Mouse (Mus musculus) ES-E14 (cell line): ENCODE measurements around the gene Calml3. TPM values are rescaled to one million over a fixed set of nuclear protein-coding genes. Genes with fewer than 3 reads are reported as not detected.

Experiments
- DNase-seq: peaks from one replicate; pipeline ENCODE4 v3.0.0-alpha.2; 2013; ENCODE audit warnings: low read depth, low spot score
- H3K27ac ChIP-seq: 2 replicates; pipeline ENCODE4 v1.5.1; 2012; ENCODE audit warnings: low read depth, mild to moderate bottlenecking, low read length, moderate library complexity, mixed read lengths; ENCODE audit not compliant: poor library complexity, insufficient read depth, severe bottlenecking
- H3K36me3 ChIP-seq: 2 replicates; pipeline ENCODE4 v1.6.1; 2012; ENCODE audit warnings: mild to moderate bottlenecking, low read length, moderate library complexity, mixed read lengths; ENCODE audit not compliant: control insufficient read depth, poor library complexity, insufficient read depth, severe bottlenecking
- H3K4me1 ChIP-seq, 2 experiments: fragments of 150-350 bp in 1 of 2; sonication (generic) in 1 of 2; 2 replicates each; pipeline ENCODE4 v1.6.1; 2012; ENCODE audit warnings: low read length in 2 of 2, mild to moderate bottlenecking in 1 of 2, mixed read lengths in 1 of 2; ENCODE audit not compliant: control insufficient read depth in 2 of 2, insufficient read depth in 2 of 2, poor library complexity in 1 of 2
- H3K4me3 ChIP-seq, 2 experiments: fragments of 150-350 bp in 1 of 2; sonication (generic) in 1 of 2; 2 replicates each; pipeline ENCODE4 v1.5.1; 2012; ENCODE audit warnings: low read length in 2 of 2, low read depth in 1 of 2, mild to moderate bottlenecking in 1 of 2, mixed read lengths in 1 of 2; ENCODE audit not compliant: insufficient read depth in 1 of 2, poor library complexity in 1 of 2, severe bottlenecking in 1 of 2
- H3K9ac ChIP-seq: 2 replicates; pipeline ENCODE4 v1.6.1; 2012; ENCODE audit warnings: low read depth, mild to moderate bottlenecking, low read length, mixed read lengths; ENCODE audit not compliant: poor library complexity, insufficient read depth, severe bottlenecking
- H3K9me3 ChIP-seq: fragments of 150-350 bp; sonication (generic); 2 replicates; pipeline ENCODE4 v1.6.1; 2012; ENCODE audit warnings: low read depth, mild to moderate bottlenecking, low read length; ENCODE audit not compliant: control insufficient read depth, insufficient read depth
- CHD2 ChIP-seq: IDR thresholded peaks from 2 replicates; pipeline ENCODE4 v1.6.1; 2014; ENCODE audit warnings: mild to moderate bottlenecking, low read depth, low read length, inconsistent platforms
- HCFC1 ChIP-seq: IDR thresholded peaks from 2 replicates; pipeline ENCODE4 v1.6.1; 2012; ENCODE audit warnings: low read length, inconsistent platforms, borderline replicate concordance; ENCODE audit not compliant: insufficient read depth
- MAFK ChIP-seq: IDR thresholded peaks from 2 replicates; pipeline ENCODE4 v1.6.1; 2014; ENCODE audit warnings: mild to moderate bottlenecking, low read depth, low read length, inconsistent platforms; ENCODE audit not compliant: insufficient read depth
- ZC3H11A ChIP-seq: IDR thresholded peaks from 2 replicates; pipeline ENCODE4 v1.6.1; 2012; ENCODE audit warnings: low read depth, mild to moderate bottlenecking, inconsistent platforms, low read length, borderline replicate concordance
- ZNF384 ChIP-seq: IDR thresholded peaks from 2 replicates; pipeline ENCODE4 v1.6.1; 2012; ENCODE audit warnings: low read depth, low read length, inconsistent platforms
- in situ Hi-C, 2 experiments: fragments of 600-800 bp; cut with MboI; formaldehyde crosslinking; loops; one replicate each; pipeline ENCODE4 v1.15.1; 2025; ENCODE audit warnings: low sequenced_read_pairs in 2 of 2, inconsistent platforms in 1 of 2; ENCODE audit not compliant: unreplicated experiment in 2 of 2
- total RNA-seq: library from RNA; depleted of rRNA; stranded (reverse); fragments of 300-350 nt; gene quantifications from 2 replicates; pipeline ENCODE4 v1.2.3, GENCODE M21; 2012

The Calml3 gene
- total RNA-seq, 1 experiment: not detected

- in situ Hi-C loops: no loop called here
- no peaks in the 10 kb centered on the region for H3K9me3 ChIP-seq
- H3K4me3 ChIP-seq: no peak overlapping the region
- no peak for DNase-seq
- no peak for TF ChIP-seq ZNF384
- no peak for TF ChIP-seq MAFK
- TF ChIP-seq CHD2: no peak
- no peaks in the 10 kb centered on the region for H3K4me1 ChIP-seq
- no peaks in the 10 kb centered on the region for H3K36me3 ChIP-seq
- H3K9ac ChIP-seq: no peak overlapping the region
- no peak overlapping the region for H3K27ac ChIP-seq
These were observed 25.3 kb downstream of the Calml3 start for GRCm38 (mm10) chr13:3778591-3779364.

- TF ChIP-seq ZC3H11A (no peak), HCFC1 (no peak), CHD2 (no peak), MAFK (no peak), ZNF384 (no peak)
- no peaks in the 10 kb centered on the region for H3K36me3 ChIP-seq
- H3K4me1 ChIP-seq: no peaks in the 10 kb centered on the region
- in situ Hi-C loops: no loop called here
- no peak for DNase-seq
- no peak overlapping the region for H3K4me3 ChIP-seq
- no peaks in the 10 kb centered on the region for H3K9me3 ChIP-seq
- H3K27ac ChIP-seq: no peak overlapping the region
- no peak overlapping the region for H3K9ac ChIP-seq
These were observed 26.8 kb downstream of the Calml3 start for GRCm38 (mm10) chr13:3777216-3777912.

- no peak overlapping the region for H3K4me3 ChIP-seq
- H3K9me3 ChIP-seq: no peaks in the 10 kb centered on the region
- H3K9ac ChIP-seq: no peak overlapping the region
- in situ Hi-C loops: no loop called here
- no peak overlapping the region for H3K27ac ChIP-seq
- no peak for DNase-seq
- no peaks in the 10 kb centered on the region for H3K36me3 ChIP-seq
- H3K4me1 ChIP-seq: no peaks in the 10 kb centered on the region
- TF ChIP-seq HCFC1 (no peak), MAFK (no peak), ZNF384 (no peak), CHD2 (no peak), ZC3H11A (no peak)
These were observed 27.7 kb downstream of the Calml3 start for GRCm38 (mm10) chr13:3776446-3776845.

GRCm38 (mm10) chr13:3774991-3775390 is 29.1 kb downstream of the Calml3 start:
- no peak overlapping the region for H3K27ac ChIP-seq
- in situ Hi-C loops: no loop called here
- no peaks in the 10 kb centered on the region for H3K4me1 ChIP-seq
- no peaks in the 10 kb centered on the region for H3K36me3 ChIP-seq
- no peak overlapping the region for H3K4me3 ChIP-seq
- H3K9me3 ChIP-seq: no peaks in the 10 kb centered on the region
- no peak for DNase-seq
- H3K9ac ChIP-seq: no peak overlapping the region
- TF ChIP-seq ZC3H11A (no peak), HCFC1 (no peak), MAFK (no peak), CHD2 (no peak), ZNF384 (no peak)

GRCm38 (mm10) chr13:3774280-3774679 is 29.8 kb downstream of the Calml3 start:
- no peak for TF ChIP-seq HCFC1
- no peak for TF ChIP-seq ZC3H11A
- TF ChIP-seq MAFK: no peak
- TF ChIP-seq ZNF384: no peak
- TF ChIP-seq CHD2: no peak
- Histone ChIP-seq H3K27ac (no peak overlapping the region), H3K36me3 (no peaks in the 10 kb centered on the region), H3K9me3 (no peaks in the 10 kb centered on the region), H3K9ac (no peak overlapping the region), H3K4me1 (no peaks in the 10 kb centered on the region), H3K4me3 (no peak overlapping the region)
- in situ Hi-C loops: no loop called here
- no peak for DNase-seq
